Mouse (Mus musculus) CH12.LX (cell line): ENCODE results near the gene Cd164. TPM values are rescaled to one million over a fixed set of nuclear protein-coding genes. Genes with fewer than 3 reads are reported as not detected.

Experiments
- DNase-seq: peaks from one replicate; pipeline ENCODE4 v3.0.0-alpha.2; 2013; ENCODE audit errors: extremely low read depth
- H3K27ac ChIP-seq: 2 replicates; pipeline ENCODE4 v1.5.1; 2012; ENCODE audit warnings: low read depth, mild to moderate bottlenecking, control low read depth, moderate library complexity; ENCODE audit not compliant: insufficient read depth
- H3K27me3 ChIP-seq: replicated peaks from 2 replicates; pipeline ENCODE3; 2012; ENCODE audit warnings: inconsistent platforms
- H3K36me3 ChIP-seq, 2 experiments: replicated peaks in 1 of 2; 2 replicates each; pipeline versions ENCODE3 to v1.6.1; 2012; ENCODE audit warnings: inconsistent platforms in 1 of 2, low read length in 1 of 2, mild to moderate bottlenecking in 1 of 2, mixed read lengths in 1 of 2, moderate library complexity in 1 of 2; ENCODE audit not compliant: control insufficient read depth in 1 of 2, insufficient read depth in 1 of 2
- H3K4me1 ChIP-seq, 2 experiments: 2 replicates each; pipeline ENCODE4 v1.6.1; 2012; ENCODE audit warnings: inconsistent platforms in 1 of 2, moderate library complexity in 1 of 2; ENCODE audit not compliant: insufficient read depth in 2 of 2, control insufficient read depth in 1 of 2
- H3K4me2 ChIP-seq: 2 replicates; pipeline ENCODE4 v1.6.1; 2012; ENCODE audit warnings: low read depth, mild to moderate bottlenecking, control low read depth; ENCODE audit not compliant: poor library complexity, insufficient read depth, severe bottlenecking
- H3K4me3 ChIP-seq, 3 experiments: fragments of 150-350 bp in 1 of 3; sonication (generic) in 1 of 3; replicated peaks in 1 of 3; 2 replicates each; pipeline versions ENCODE3 to v1.5.1; 2011 to 2012; ENCODE audit warnings: low read depth in 2 of 3, low read length in 2 of 3, mild to moderate bottlenecking in 2 of 3, moderate library complexity in 2 of 3, control low read depth in 1 of 3, improper control_type of control experiment in 1 of 3, inconsistent platforms in 1 of 3, mixed read lengths in 1 of 3; ENCODE audit not compliant: poor library complexity in 1 of 3
- H3K79me2 ChIP-seq: replicated peaks from 2 replicates; pipeline ENCODE4 v1.6.1; 2012; ENCODE audit warnings: mild to moderate bottlenecking, moderate library complexity; ENCODE audit not compliant: control insufficient read depth, poor library complexity, insufficient read depth, severe bottlenecking; ENCODE audit errors: extremely low read depth
- H3K9ac ChIP-seq: 2 replicates; pipeline ENCODE4 v1.6.1; 2012; ENCODE audit warnings: low read depth, mild to moderate bottlenecking, control low read depth, moderate library complexity; ENCODE audit not compliant: insufficient read depth
- H3K9me3 ChIP-seq: replicated peaks from 2 replicates; pipeline ENCODE3; 2012; ENCODE audit warnings: low read length, inconsistent platforms, mixed read lengths
- BHLHE40 ChIP-seq: IDR thresholded peaks from 2 replicates; pipeline ENCODE4 v1.6.1; 2011; ENCODE audit warnings: mild to moderate bottlenecking, low read depth, low read length, improper control_type of control experiment
- CHD1 ChIP-seq: IDR thresholded peaks from 2 replicates; pipeline ENCODE4 v1.6.1; 2012; ENCODE audit warnings: low read depth, low read length, improper control_type of control experiment, inconsistent platforms
- CHD2 ChIP-seq: IDR thresholded peaks from 2 replicates; pipeline ENCODE4 v1.6.1; 2011; ENCODE audit warnings: low read length, improper control_type of control experiment
- ELF1 ChIP-seq: IDR thresholded peaks from 2 replicates; pipeline ENCODE4 v1.6.1; 2014; ENCODE audit warnings: low read depth, mild to moderate bottlenecking, inconsistent platforms, low read length, improper control_type of control experiment
- EP300 ChIP-seq: IDR thresholded peaks from 2 replicates; pipeline ENCODE4 v1.6.1; 2011; ENCODE audit warnings: low read length, improper control_type of control experiment
- ETS1 ChIP-seq: conservative IDR thresholded peaks from 2 replicates; pipeline ENCODE4 v1.6.1; 2012; ENCODE audit warnings: low read depth, mild to moderate bottlenecking, inconsistent platforms, low read length, improper control_type of control experiment, moderate library complexity
- GABPA ChIP-seq: IDR thresholded peaks from 2 replicates; pipeline ENCODE4 v1.6.1; 2012; ENCODE audit warnings: low read depth, low read length, improper control_type of control experiment, inconsistent platforms; ENCODE audit not compliant: insufficient replicate concordance
- HCFC1 ChIP-seq: IDR thresholded peaks from 2 replicates; pipeline ENCODE4 v1.6.1; 2012; ENCODE audit warnings: low read depth, mild to moderate bottlenecking, inconsistent platforms, low read length, improper control_type of control experiment
- IRF4 ChIP-seq: IDR thresholded peaks from 2 replicates; pipeline ENCODE4 v1.6.1; 2014; ENCODE audit warnings: low read depth, mild to moderate bottlenecking, inconsistent platforms, low read length, improper control_type of control experiment
- JUN ChIP-seq: IDR thresholded peaks from 2 replicates; pipeline ENCODE4 v1.6.1; 2011; ENCODE audit warnings: low read depth, mild to moderate bottlenecking, low read length, improper control_type of control experiment, moderate library complexity; ENCODE audit not compliant: insufficient read depth
- KAT2A ChIP-seq: IDR thresholded peaks from 2 replicates; pipeline ENCODE4 v1.6.1; 2012; ENCODE audit warnings: low read length, improper control_type of control experiment, inconsistent platforms; ENCODE audit not compliant: insufficient replicate concordance
- MAFK ChIP-seq: IDR thresholded peaks from 2 replicates; pipeline ENCODE4 v1.6.1; 2011; ENCODE audit warnings: low read length, improper control_type of control experiment; ENCODE audit not compliant: insufficient replicate concordance
- MAX ChIP-seq: IDR thresholded peaks from 2 replicates; pipeline ENCODE4 v1.6.1; 2011; ENCODE audit warnings: low read length, improper control_type of control experiment
- MAZ ChIP-seq: IDR thresholded peaks from 2 replicates; pipeline ENCODE4 v1.6.1; 2012; ENCODE audit warnings: low read depth, mild to moderate bottlenecking, inconsistent platforms, low read length, improper control_type of control experiment, moderate library complexity
- MEF2A ChIP-seq: IDR thresholded peaks from 2 replicates; pipeline ENCODE4 v1.6.1; 2014; ENCODE audit warnings: low read depth, mild to moderate bottlenecking, inconsistent platforms, low read length, improper control_type of control experiment, borderline replicate concordance
- MXI1 ChIP-seq: IDR thresholded peaks from 2 replicates; pipeline ENCODE4 v1.6.1; 2011; ENCODE audit warnings: mild to moderate bottlenecking, low read depth, low read length, improper control_type of control experiment
- MYC ChIP-seq: IDR thresholded peaks from 2 replicates; pipeline ENCODE4 v1.6.1; 2011; ENCODE audit warnings: low read depth, mild to moderate bottlenecking, improper control_type of control experiment, low read length
- NELFE ChIP-seq: IDR thresholded peaks from 2 replicates; pipeline ENCODE4 v1.6.1; 2011; ENCODE audit warnings: low read depth, low read length, improper control_type of control experiment
- NRF1 ChIP-seq: IDR thresholded peaks from 2 replicates; pipeline ENCODE4 v1.6.1; 2014; ENCODE audit warnings: low read depth, mild to moderate bottlenecking, inconsistent platforms, low read length, improper control_type of control experiment, moderate library complexity
- POLR2A ChIP-seq: IDR thresholded peaks from 2 replicates; pipeline ENCODE4 v1.6.1; 2011; ENCODE audit warnings: low read depth, mild to moderate bottlenecking, improper control_type of control experiment, low read length
- RAD21 ChIP-seq: IDR thresholded peaks from 2 replicates; pipeline ENCODE4 v1.6.1; 2011; ENCODE audit warnings: low read depth, mild to moderate bottlenecking, low read length, improper control_type of control experiment, moderate library complexity
- RCOR1 ChIP-seq: conservative IDR thresholded peaks from 2 replicates; pipeline ENCODE4 v1.6.1; 2012; ENCODE audit warnings: low read depth, mild to moderate bottlenecking, inconsistent platforms, low read length, improper control_type of control experiment
- SIN3A ChIP-seq: IDR thresholded peaks from 2 replicates; pipeline ENCODE4 v1.6.1; 2012; ENCODE audit warnings: low read length, improper control_type of control experiment, inconsistent platforms
- TBP ChIP-seq: conservative IDR thresholded peaks from 2 replicates; pipeline ENCODE4 v1.6.1; 2011; ENCODE audit warnings: low read depth, low read length, improper control_type of control experiment
- TCF12 ChIP-seq: IDR thresholded peaks from 2 replicates; pipeline ENCODE4 v1.6.1; 2014; ENCODE audit warnings: low read depth, mild to moderate bottlenecking, inconsistent platforms, low read length, improper control_type of control experiment
- ZKSCAN1 ChIP-seq: IDR thresholded peaks from 2 replicates; pipeline ENCODE4 v1.6.1; 2012; ENCODE audit warnings: low read depth, inconsistent platforms, low read length, improper control_type of control experiment, borderline replicate concordance
- ZMIZ1 ChIP-seq: IDR thresholded peaks from 2 replicates; pipeline ENCODE4 v1.6.1; 2012; ENCODE audit warnings: low read depth, mild to moderate bottlenecking, inconsistent platforms, low read length, improper control_type of control experiment
- dilution Hi-C: fragments of 300-500 bp; cut with MboI; formaldehyde crosslinking; loops from 2 replicates; pipeline ENCODE4 v1.14.3; 2020; ENCODE audit warnings: low sequenced_read_pairs; ENCODE audit not compliant: extremely low pct_unique_long_range_greater_than_20kb, extremely low pct_ligation_motif_present
- in situ Hi-C: fragments of 300-500 bp; cut with MboI; formaldehyde crosslinking; loops from 3 replicates; pipeline ENCODE4 v1.14.3; 2019; ENCODE audit warnings: low sequenced_read_pairs, low pct_ligation_motif_present, low pct_unique_long_range_greater_than_20kb, mixed read lengths
- polyA plus RNA-seq: library from polyadenylated mRNA; unstranded; fragments of >175 nt; gene quantifications from 2 replicates; pipeline ENCODE4 v1.2.1, GENCODE M21; 2012; ENCODE audit warnings: low read depth; ENCODE audit not compliant: insufficient read length
- total RNA-seq, 2 experiments: library from RNA; depleted of rRNA; stranded (reverse); fragments of 300-350 nt in 1 of 2; fragments of >200 nt in 1 of 2; gene quantifications; 2 replicates each; pipeline ENCODE4 v1.2.3; 2012 to 2014

Cd164 gene
- total and polyA plus RNA-seq, 3 experiments = 41.0 to 191 (median 151) TPM

- peak within 1 kb of the TSS; percentile 79 for H3K9ac ChIP-seq
- H3K9me3 ChIP-seq = no peaks in the 10 kb centered on the region
- H3K27me3 ChIP-seq = no peaks in the 10 kb centered on the region
- in situ Hi-C loops = no loop called here
- H3K4me2 ChIP-seq = peak within 1 kb of the TSS; percentile 89
- peak within 1 kb of the TSS; percentile 57 for H3K27ac ChIP-seq
- H3K4me3 ChIP-seq = peak within 1 kb of the TSS; percentile 67 to 88 (median 79)
- H3K4me1 ChIP-seq = peaks cover 7 to 50% of the 10 kb centered on the region in 2 experiments
- dilution Hi-C loops = no loop called here
- DNase-seq = peak; percentile 74
- H3K79me2 ChIP-seq = 0 out of 2 replicates have a peak, but pooled peaks cover 2% of the 10 kb centered on the region
- H3K36me3 ChIP-seq = peaks cover 20 to 35% of the 10 kb centered on the region in 2 experiments
- TF ChIP-seq ETS1 (peak; percentile 59), ZMIZ1 (peak; percentile 64; the same call in 1 of the 2 replicates), TBP (peak; percentile 62; the same call in 1 of the 2 replicates), MXI1 (peak; percentile 84), ZKSCAN1 (no peak), MAX (peak; percentile 60; the same call in 1 of the 2 replicates), KAT2A (0 out of 2 replicates have a peak, but pooled peaks have one; percentile 46), NRF1 (0 out of 2 replicates have a peak, but pooled peaks have one; percentile 44), CHD2 (peak; percentile 35; the same call in 1 of the 2 replicates), POLR2A (peak; percentile 76), MAZ (0 out of 2 replicates have a peak, but pooled peaks have one; percentile 56), JUN (no peak), RCOR1 (0 out of 2 replicates have a peak, but pooled peaks have one; percentile 59), MYC (no peak), CHD1 (no peak), MAFK (no peak), ELF1 (peak; percentile 58), MEF2A (peak; percentile 38; the same call in 1 of the 2 replicates), TCF12 (peak; percentile 79), BHLHE40 (peak; percentile 38; the same call in 1 of the 2 replicates), EP300 (0 out of 2 replicates have a peak, but pooled peaks have one; percentile 45), GABPA (no peak), IRF4 (0 out of 2 replicates have a peak, but pooled peaks have one; percentile 32), RAD21 (no peak; the same call in 1 of the 2 replicates), SIN3A (peak; percentile 80), HCFC1 (no peak; the same call in 1 of the 2 replicates), NELFE (peak; percentile 73)
These were observed 42.8 kb upstream of the Cd164 start, which contains the start of gene Mical1 for GRCm38 (mm10) chr10:41476171-41477017. Gene Mical1, plus strand, starts transcription at chr10:41476314.
